Mouse (Mus musculus) adrenal gland, adult 8-10 months (tissue): Measurements from ENCODE around the gene Entpd5. TPM values are rescaled to one million over a fixed set of nuclear protein-coding genes. Genes with fewer than 3 reads are reported as not detected.
"Not testable (repeated sequence)": the region's sequence is repeated elsewhere in the genome, so short reads cannot be mapped to it uniquely, and the experiment has no call there.

ENCODE experiments used
- DNase-seq: peaks from one replicate; pipeline ENCODE4 v3.0.0; 2022
- total RNA-seq, 4 experiments: library from RNA; stranded (reverse); gene quantifications; 2 replicates each; pipeline ENCODE4 v1.2.4; 2022

Entpd5 gene
- total RNA-seq, 4 experiments from 2014 or later: 101 to 157 (median 123) TPM

DNA sequence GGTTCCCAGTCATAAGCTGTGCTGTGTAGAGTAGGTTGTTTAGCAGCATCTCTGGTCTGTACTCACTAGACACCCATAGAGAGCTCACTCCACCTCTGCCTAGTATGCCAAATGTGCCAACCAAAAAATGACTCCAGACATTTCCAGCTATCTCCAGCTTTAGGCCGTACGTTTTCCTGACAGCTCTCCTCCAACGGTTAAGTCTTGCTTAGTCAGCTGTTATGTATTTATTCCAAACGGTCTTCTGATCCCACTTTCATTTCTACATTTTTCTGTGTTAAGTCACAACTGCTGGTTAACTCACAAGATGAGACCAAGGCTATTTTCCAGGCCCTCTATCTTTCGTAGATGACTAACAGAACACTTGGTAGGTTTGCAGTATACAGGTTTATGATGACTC lies 10.2 kb downstream of the Entpd5 start:
- no peak for DNase-seq

DNA sequence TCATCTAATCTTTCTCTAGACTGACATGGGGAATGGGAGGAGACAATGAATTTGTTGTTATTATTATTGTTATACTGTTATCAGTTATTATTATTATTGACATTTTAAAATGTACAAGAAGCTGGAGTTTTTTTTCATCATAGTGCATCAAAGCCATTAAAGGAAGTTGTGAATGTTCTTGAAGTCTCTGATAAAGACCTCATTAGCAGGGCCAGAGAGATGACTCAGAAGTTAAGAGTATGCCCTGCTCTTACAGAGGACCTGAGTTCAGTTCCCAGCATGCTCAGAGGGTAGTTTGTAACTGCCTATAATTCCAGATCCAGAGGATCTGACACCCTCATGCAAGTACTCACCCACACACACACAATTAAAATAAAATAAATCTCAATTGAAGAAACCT lies 11.1 kb downstream of the Entpd5 start:
- DNase-seq: no peak

DNA sequence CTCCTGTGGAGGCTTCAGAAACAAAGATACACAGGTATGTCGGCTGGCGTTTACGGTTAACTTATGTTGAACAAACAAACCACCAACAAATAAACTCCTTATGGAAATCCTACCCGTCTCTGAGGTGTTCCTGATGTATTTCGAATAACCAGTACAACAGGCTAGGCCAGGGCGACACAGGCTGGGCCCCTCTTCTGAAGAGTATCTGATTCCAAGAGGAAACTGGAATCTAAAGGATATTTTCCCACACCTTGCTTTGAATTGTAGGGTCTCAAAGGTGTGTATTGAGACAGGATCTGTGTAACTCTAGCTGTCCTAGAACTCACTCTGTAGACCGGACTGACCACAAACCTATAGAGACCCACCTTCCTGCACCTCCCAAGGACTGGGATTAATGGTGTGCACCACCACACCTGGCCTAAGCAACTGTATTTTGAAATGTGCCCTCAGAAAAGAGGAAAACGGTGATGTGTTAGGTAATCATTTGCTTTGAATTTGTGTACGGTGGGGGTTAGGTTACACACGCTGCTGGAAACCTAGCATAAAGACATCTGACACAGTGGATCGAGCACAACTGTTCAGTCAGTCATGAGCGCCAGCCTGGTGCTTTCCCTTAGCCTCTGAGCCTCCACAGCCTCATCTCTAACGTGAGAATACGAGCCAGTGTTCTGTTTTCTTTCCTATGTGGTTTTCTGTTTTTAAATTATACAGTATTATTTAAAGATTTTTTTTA lies 11.7 kb downstream of the Entpd5 start:
- DNase-seq: no peak

DNA sequence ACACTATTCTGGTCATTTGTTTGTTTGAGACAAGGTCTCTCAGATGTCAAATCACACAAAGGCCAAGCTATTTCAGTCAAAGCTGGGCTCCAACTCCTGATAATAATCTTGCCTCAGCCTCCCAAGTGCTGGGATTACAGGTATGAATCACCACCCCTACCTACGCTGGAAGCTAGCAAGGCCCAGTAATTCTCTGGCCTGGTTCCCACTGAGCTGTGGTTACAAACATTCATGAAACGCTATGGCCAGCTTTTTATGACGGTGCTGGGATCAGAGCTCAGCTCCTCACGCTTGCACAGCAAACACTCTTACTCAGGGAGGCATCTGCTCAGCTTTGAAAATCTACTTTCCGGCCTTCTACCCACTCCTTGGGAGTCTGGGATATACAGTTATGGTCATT lies 15.0 kb downstream of the Entpd5 start:
- DNase-seq: no peak

DNA sequence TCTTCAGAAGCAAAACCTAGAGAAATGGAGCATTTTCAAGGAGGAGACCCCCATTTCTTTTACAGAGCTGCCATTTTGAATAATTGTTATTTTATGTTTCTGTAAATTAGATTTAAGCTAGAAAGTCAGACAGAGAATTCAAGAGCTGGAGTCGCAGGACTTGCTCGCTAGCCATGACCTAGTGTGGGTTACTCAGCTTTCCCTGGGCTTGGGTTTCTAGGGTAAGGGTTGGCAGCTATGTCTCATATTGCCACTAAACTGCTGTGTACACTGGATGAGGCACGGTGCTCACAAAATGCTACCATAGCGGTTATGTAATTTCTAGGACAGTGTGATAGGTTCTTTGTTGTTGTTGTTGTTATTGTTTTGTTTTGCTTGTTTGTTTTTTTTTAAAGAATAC lies 16.1 kb downstream of the Entpd5 start:
- DNase-seq: no peak

DNA sequence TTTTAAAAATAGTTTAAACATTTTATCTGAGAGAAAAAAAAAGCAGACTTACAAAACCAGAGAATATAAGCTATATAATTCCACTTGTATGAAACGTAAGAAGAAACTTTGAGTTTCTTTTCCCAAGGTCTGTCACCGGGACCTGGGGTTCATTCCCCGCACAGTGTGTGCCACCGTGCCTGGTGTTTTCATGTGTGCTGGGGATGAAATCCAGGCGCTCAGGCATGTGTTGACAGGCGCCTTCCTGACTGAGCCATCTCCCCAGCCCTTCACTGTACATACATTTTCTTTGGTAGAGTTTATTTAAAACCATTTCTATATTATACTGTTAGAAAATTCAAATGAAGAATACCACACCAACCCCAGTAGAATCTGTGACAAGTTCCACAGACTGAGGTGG lies 18.5 kb downstream of the Entpd5 start:
- no peak for DNase-seq

DNA sequence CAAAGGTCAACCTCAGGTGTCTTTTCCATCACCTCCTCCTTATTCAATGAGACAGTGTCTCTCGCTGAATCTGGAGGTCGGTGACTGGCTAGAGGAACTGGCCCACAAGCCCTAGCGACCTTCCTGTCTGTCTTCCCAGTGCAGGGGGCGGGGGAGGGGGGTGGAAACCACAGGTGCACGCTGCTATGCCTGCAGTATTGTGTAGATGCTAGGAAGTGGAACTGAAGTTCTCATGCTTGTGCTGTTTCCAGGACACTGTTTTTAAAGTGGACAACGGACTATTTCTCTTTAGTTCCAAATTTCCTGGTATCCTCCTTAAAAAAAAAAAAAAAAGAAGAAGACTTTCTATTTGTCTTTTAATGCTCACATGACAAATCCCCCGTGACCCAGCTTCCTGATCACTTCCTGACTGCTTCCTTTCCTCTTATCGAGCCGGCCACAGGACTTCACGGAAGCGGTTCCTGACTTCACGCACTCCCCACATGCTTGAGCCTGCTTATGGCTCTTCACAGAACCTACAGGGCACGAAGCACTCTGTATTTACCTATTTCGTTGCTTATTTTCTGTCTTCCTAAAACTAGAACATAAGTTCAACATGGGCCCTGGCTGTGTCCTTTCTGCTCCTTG lies 19.9 kb downstream of the Entpd5 start:
- no peak for DNase-seq

DNA sequence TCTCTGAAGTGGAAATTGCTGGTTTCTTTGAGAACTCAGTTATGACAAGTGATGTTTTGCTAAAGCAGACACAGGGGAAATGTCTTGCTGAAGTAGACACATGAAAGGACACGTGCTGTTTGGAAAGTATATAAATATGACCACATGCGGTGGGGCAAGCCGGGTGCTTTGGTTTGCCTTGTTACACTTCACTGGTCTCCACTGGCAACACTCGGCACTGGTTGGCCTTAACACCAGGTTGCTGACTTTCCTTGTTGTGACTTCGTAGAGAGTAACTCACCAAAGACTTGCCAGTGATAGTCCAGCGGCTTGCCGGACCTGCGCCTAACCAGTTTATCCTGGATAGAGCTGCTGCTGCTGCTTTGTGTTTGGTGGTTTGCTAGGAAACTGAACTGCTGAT lies 20.7 kb downstream of the Entpd5 start:
- no peak for DNase-seq

DNA sequence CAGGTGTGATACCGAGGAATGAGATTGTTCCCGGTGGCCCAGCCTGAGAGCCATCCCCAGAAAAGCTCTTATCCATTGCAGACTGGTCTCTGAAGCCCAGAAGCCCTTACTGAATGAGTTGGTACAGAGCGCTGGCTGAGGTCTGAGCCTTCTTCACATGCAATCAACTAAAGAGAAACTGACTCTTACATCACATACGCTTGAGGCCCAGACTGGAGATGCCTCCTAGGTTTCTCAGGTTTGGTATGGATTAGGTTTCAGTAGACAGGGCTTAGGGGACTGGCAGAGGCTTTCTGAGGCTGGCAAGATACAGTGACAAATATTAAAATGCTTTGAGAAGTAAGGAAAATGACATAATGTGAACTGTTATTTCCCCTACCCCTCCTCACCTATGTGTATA lies 23.4 kb downstream of the Entpd5 start:
- no peak for DNase-seq

DNA sequence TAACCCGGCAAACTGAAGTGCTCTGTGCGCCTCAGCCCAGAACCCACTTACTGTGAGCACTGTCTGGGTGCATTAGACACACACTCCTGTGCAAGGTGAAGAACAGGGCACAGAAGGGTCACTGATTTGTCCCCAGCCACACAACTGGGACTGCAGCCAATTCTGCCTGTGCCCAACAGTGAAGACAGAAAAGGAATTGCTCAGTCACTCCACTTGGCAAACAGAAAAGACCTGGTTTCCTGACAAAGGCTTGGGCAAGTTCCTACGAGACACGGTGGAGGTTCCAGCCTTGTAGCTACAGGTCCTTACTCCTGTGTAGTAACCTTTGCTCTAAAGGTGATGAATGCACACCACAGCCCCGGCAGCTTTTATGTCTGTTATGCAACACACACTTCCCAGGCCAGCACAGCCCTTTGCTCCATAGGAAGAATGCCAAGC lies 24.2 kb downstream of the Entpd5 start:
- no peak for DNase-seq

DNA sequence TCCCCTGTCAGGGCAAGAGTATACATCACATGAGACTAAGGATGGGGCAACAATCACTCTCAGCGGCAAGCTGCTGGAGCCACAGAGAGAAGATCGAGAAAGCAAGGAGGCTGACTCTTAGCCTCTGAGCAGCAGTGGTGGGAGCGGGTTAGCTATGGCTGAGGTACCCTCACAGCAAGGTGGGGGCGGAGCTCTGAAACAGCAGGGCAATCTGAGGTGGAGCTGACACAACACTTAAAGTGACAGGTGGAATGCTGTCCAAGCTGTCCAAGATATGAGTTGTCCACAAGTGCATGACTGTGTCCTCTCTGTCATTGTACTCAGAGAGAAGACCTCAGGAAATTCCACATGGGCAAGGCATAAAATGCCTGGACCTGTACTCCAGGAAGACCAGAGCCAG lies 26.5 kb downstream of the Entpd5 start:
- DNase-seq: no peak

DNA sequence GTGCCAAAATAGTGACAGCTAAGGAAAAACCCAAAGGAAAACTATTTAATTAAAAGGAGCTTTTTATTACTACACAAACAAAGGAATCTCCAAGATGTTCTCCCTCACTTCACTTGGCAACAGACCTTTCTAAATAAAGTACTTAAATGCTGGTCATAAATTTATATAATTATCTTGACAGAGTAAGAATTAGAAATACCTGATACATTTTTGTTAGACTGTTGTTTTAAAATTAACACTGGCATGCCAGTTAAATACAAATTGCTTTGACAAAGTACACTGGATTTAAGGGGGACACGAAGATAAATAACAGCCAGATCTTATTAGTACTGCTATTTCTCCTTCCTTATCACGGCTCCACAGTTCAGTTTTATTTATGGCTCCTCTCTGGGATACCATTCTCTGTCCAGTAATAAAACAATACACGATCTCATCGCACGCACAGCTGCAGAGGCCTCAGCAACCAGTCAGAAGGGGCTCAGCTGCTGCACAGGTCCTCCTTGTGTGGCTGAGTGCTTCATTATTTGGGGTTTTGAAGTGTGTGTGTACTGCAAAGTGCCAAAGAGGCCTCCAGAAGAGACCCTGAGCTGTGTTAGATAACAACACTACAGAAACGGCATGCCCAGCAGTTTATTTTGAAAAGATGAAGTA lies 34.9 kb downstream of the Entpd5 start:
- DNase-seq: no peak

DNA sequence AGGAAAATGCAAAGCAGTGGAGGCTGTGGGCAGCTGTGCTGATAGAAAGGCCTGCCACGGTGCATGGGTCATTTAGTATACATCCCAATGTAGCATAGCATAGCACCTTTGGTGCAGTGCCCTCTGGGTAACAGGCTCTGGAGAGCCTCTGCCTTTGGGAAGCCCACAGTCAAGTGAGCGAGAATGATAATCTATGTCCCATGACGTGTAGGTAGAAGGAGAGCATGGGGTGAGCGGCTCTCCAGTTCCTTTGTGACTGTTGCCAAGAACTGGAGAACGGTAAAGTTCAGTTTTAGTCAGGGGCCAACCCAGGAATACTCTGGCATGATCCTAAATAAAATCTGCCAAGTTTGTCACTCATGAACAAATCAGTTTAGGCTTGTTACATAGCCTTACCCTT lies 37.2 kb downstream of the Entpd5 start:
- DNase-seq: no peak

DNA sequence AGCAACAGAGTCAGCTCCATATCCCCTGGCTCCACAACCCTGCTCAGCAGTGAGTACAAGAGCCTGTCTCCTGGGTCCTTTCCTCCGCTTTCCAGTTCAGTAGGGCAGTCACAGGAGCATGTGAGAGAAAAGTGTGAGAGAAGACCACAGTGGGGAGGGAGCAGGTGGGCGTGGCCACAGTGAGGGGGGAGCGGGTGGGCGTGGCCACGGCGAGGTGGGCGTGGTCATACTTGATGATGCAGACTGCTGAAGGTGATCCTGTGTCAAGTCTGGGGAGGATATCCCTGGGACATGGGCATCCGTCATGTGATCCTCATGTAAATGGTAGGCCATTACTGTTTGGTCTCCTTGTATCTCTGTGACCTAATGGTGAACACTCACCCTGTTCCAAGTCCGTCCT lies 41.9 kb downstream of the Entpd5 start:
- no peak for DNase-seq

DNA sequence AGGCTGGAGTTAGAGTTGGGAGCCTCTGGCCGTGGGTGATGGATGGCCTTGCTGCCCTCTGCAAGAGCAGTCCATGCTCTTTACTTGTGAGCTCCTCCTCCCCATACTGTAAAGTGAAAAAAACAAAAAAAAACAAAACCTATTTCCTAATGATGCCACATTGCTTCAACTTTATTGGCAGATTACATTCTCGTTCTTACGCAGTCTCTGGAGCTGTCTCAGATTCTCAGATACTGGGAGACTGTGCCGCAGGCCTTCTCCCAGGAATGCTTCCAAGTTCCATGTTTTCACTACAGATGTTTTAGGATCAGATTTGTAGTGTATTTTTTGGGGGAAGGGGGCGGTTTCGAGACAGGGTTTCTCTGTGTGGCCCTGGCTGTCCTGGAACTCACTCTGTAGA lies 43.7 kb downstream of the Entpd5 start:
- no peak for DNase-seq

DNA sequence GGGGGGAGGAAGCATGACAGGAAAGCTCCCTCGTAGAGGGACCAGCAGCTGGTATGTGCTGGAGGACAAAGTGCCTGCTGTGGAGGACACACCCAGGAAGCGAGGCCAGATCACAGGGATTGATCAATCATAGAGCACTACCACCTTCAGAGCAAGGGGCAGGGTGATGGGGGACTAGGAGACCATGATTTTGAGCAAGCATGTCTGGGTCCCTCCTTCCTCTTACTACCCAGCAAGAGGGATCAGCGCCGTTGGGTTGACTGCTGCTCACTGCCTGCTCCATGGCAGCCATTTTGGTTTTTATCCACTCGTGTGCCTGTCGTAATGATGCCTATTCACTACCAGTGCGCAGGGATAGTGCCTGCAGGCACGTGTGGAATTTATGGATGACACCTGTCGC lies 44.5 kb downstream of the Entpd5 start:
- no peak for DNase-seq

DNA sequence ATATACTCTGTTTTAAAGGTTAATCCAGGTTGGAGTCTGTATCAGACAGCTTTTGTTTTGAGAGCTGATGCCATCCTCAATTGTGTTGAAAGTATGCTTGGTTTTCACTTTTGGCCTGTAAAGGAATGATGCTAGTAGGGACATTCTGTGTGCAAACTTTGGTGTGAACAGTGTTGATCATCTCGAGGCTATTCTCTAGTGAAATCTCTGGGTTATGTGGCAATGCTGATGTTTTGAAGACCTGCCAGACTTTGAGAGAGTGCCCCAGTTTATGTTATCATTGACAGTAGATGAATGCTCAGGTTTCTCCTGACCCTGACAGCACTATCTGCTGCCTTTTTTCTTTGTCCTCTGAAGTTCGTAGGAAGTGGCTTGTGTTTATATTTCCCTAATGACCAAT lies 46.0 kb downstream of the Entpd5 start:
- DNase-seq: peak; percentile 47

DNA sequence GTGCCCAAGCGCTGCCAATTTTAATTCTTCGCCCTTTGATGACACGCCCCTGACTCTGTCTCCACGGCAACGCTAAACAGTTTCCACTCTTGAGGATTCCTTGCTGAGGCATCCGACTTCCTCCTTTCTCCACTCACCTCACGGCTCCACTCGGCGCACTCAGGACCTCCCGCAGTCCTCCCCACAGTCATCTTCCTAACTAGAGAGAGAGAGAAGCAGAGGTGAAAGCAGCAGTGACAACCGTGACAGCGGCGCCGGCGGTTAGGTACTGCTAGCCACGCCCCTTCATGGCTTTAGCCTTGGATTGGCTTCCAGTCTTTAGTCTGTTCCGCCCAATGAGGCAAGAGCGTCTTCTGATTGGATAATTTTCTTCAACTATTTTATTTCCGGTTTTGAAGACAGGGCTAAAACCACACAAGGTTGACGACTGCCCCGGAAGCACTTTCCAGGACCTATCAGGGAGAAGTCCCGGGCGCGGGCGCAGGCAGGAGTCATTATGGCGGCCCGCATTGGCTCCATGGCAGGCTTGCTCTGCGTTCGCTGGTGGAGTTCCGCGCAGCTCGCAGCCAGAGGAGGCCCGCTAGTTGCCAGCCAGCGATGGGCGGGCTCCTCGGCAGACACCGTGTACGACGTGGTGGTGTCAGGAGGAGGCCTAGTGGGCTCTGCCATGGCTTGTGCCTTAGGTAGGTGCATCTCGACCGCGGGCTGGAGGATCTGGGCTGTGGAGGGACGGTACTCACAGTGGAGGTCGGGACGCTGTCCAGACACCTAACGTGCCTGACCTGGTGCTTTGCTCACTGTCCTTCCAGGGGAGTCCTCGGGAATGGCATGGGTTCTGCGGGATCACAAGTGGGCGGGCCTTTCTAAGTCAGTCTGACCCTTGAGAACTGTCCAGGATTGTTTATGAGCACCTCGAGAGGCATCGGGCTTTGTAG lies 47.0 kb downstream of the Entpd5 start, which contains the start of the genes Coq6 and Fam161b:
Gene Coq6, plus strand, starts transcription at position 103 of the 935 bp plus-strand sequence.
Gene Fam161b, minus strand, starts transcription at position 279 of the 935 bp plus-strand sequence.
- DNase-seq: peak; percentile 94

DNA sequence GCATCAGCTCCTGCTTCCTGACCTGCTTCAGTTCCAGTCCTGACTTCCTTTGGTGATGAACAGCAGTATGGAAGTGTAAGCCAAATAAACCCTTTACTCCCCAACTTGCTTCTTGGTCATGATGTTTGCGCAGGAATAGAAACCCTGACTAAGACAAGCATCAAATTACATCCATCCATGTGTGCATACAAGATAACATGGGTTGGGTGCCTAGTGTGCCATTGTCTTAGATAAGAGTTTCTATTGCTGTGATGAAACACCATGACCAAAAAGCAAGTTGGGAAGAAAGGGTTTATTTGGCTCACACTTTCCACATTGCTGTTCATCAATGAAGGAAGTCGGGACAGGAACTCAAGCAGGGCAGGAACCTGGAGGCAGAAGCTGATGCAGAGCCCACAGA lies 50.1 kb downstream of the Entpd5 start:
- not testable (repeated sequence) for DNase-seq

DNA sequence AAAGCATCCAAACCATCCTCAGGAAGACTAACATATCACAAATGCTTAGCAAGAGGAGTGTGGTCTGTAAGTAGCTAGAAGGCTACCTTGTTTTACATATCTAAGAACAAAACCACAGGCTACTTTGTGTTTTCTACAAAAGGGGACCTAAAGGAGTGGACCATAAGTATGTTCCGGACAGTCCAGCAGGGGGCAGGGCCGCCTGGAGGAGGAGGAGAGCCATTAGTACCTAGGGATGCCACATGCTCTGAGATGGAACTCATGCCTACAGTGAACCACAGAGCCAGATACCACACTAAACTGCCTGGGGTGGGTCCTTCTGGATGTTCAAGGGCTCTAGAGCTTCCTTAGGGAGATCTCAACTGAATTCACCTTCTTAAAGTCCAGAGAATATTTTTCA lies 61.6 kb downstream of the Entpd5 start:
- DNase-seq: no peak

DNA sequence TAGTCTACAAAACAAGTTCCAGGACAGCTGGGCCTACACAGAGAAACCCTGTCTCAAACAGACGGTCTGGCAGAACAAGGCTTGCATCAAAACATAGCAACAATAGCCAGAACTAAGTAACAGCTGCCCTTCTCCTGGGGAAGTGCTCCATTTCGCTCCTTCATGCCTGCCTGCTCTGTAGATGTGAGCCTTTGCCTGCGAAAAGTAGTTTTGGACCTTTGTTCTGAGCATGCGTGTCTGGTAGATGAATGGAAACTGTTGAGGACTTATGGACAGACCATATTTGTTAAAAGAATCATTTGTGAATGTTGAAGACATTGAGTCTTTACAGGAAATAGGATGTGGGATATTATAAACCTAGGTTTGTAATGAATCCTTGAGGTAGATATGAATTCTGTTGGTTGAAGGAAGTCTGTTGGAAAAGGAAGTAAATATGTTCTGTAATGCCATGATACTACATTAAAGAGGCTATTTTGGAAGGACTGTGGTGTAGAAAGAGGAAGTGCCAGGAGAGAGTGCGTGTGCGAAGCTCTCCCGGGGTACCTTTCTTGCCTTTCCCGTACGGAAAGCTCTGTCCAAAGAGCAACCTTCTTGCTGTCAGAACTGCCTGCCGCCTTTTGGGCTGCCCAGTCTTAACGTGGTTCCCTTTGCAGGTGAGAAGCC lies 71.7 kb downstream of the Entpd5 start:
- no peak for DNase-seq

DNA sequence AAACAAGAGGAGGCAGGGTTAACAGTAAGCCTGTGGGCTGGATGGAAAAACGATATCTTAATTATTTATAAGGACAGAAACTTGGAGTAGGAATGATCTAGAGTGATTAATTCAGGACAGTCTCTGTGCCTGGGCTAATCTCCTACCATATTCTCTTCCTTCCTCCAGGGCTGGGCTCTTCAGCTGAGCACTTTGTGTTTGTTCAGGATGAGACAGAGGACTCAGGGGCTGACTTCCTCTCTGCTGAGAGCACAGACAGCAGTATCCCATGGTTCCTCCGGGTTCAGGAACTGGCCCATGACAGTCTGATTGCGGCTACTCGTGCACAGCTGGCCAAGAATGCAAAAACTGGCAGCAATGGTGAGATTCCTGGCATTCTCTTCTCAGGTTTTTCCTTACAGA lies 81.7 kb downstream of the Entpd5 start:
- DNase-seq: no peak
